Mouse (Mus musculus): ENCODE measurements around the gene Enox2. TPM values are rescaled to one million over a fixed set of nuclear protein-coding genes. Genes with fewer than 3 reads are reported as not detected.
"Not testable (repeated sequence)": the region's sequence is repeated elsewhere in the genome, so short reads cannot be mapped to it uniquely, and the experiment has no call there.

The Enox2 gene
- polyA plus RNA-seq, 1 experiment from 2014 or later, result 5.9 TPM

DNA sequence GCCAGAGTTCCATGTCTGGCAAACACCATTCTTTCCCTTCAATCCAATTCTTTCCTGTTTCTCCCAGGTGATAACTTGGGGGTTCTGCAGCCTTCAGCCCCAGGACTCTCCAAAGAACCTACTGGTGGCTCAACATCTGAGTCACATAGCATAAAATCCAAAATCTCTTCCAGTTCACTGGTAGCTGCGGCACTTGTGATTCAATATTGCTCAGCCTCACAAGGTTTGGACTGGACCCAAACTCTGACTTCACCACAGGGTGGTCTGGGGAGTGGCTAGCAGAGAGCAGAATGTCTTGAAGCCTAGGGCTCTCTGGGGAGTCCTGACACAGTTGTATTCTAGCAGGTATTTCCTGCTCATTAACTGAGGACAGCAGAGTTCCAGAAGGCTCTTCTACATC lies 187.5 kb downstream of the Enox2 start:
- not testable (repeated sequence) for H3K4me2 ChIP-seq (ENCODE audit: low read length); H3K9me3 ChIP-seq (ENCODE audit: control insufficient read depth, low read length); ATAC-seq (ENCODE audit: insufficient number of reproducible peaks, insufficient read depth, low FRiP score, low read depth); H3K36me3 ChIP-seq (ENCODE audit: control insufficient read depth, insufficient read depth, low read length); H3K4me1 ChIP-seq (ENCODE audit: control insufficient read depth in 2 of 2, insufficient read depth in 2 of 2, low read length in 2 of 2); H3K4me3 ChIP-seq (ENCODE audit: control insufficient read depth in 1 of 2, insufficient read depth in 1 of 2, low read depth in 1 of 2, low read length in 2 of 2); H3K9ac ChIP-seq (ENCODE audit: low read length); H3K27me3 ChIP-seq (ENCODE audit: control insufficient read depth, insufficient read depth, low read length); H3K27ac ChIP-seq (replicated peaks in 1 of 2; ENCODE audit: control insufficient read depth in 1 of 2, insufficient read depth in 1 of 2, low read depth in 2 of 2, low read length in 2 of 2)
- 67% methylated on average over 1 of the region's 1 CpGs for WGBS

DNA sequence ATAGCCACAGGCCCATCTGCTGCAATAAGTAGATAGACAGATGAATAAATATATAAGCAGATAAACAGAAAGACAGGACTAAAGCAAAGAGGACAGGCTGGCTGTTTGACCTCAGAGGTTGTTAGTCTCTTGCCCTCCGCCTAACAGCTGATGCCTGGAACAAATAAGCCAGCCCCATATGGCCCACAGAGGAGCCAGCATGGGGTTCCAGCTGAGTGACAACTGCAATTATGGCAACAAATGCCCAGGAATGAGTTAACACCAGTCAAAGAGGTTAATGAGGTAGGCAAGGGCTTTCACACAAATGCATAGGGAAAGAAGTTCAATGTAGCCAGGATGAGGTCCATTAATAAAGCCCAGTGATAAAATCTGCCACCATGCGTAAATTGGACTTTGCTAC lies 191.8 kb downstream of the Enox2 start:
- no peak overlapping the region for H3K9ac ChIP-seq (ENCODE audit: low read length)
- H3K9me3 ChIP-seq (ENCODE audit: control insufficient read depth, low read length), result no peaks in the 10 kb centered on the region
- no peaks in the 10 kb centered on the region for H3K36me3 ChIP-seq (ENCODE audit: control insufficient read depth, insufficient read depth, low read length)
- H3K4me3 ChIP-seq (ENCODE audit: control insufficient read depth in 1 of 2, insufficient read depth in 1 of 2, low read depth in 1 of 2, low read length in 2 of 2), result no peak overlapping the region
- ATAC-seq (ENCODE audit: insufficient number of reproducible peaks, insufficient read depth, low FRiP score, low read depth), result no peak
- H3K4me1 ChIP-seq (ENCODE audit: control insufficient read depth in 2 of 2, insufficient read depth in 2 of 2, low read length in 2 of 2), result no peaks in the 10 kb centered on the region
- no peak overlapping the region for H3K27ac ChIP-seq (replicated peaks in 1 of 2; ENCODE audit: control insufficient read depth in 1 of 2, insufficient read depth in 1 of 2, low read depth in 2 of 2, low read length in 2 of 2)
- no peak overlapping the region for H3K4me2 ChIP-seq (ENCODE audit: low read length)
- no peaks in the 10 kb centered on the region for H3K27me3 ChIP-seq (ENCODE audit: control insufficient read depth, insufficient read depth, low read length)
- WGBS, result 85% methylated on average over 2 of the region's 2 CpGs

DNA sequence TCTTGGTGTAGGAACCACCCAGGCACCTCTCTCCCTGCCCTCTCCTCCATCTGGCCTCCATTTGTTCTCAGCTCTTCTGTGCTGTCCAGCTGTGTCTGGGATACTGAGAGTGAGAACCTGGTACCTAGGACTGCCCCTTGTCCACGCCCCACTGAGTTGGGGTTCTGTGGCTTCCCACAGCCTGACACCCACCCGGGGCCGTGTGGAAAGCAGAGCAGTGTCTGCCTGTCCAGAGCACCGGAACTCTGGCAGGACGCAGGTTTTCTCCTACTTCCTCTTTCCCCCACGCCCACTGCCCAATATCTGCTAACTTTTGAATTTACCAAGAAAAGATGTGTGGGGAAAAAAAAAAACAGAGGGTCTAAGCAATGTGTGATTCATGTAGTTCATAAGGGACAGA lies 213.0 kb downstream of the Enox2 start:
- Histone ChIP-seq H3K4me3 (ENCODE audit: control insufficient read depth in 1 of 2, insufficient read depth in 1 of 2, low read depth in 1 of 2, low read length in 2 of 2) (no peak overlapping the region), H3K4me2 (ENCODE audit: low read length) (no peak overlapping the region), H3K36me3 (ENCODE audit: control insufficient read depth, insufficient read depth, low read length) (no peaks in the 10 kb centered on the region), H3K9ac (ENCODE audit: low read length) (no peak overlapping the region), H3K27ac (replicated peaks in 1 of 2; ENCODE audit: control insufficient read depth in 1 of 2, insufficient read depth in 1 of 2, low read depth in 2 of 2, low read length in 2 of 2) (no peak overlapping the region), H3K27me3 (ENCODE audit: control insufficient read depth, insufficient read depth, low read length) (no peaks in the 10 kb centered on the region), H3K9me3 (ENCODE audit: control insufficient read depth, low read length) (no peaks in the 10 kb centered on the region), H3K4me1 (ENCODE audit: control insufficient read depth in 2 of 2, insufficient read depth in 2 of 2, low read length in 2 of 2) (no peaks in the 10 kb centered on the region; a peak in 1 of 4 replicates)
- ATAC-seq (ENCODE audit: insufficient number of reproducible peaks, insufficient read depth, low FRiP score, low read depth), result no peak
- WGBS, result 70% methylated on average over 6 of the region's 6 CpGs

GRCm38 (mm10) chrX:49073563-49073962 lies 214.5 kb downstream of the Enox2 start:
- Histone ChIP-seq H3K4me2 (ENCODE audit: low read length) (no peak overlapping the region), H3K27me3 (ENCODE audit: control insufficient read depth, insufficient read depth, low read length) (no peaks in the 10 kb centered on the region)

GRCm38 (mm10) chrX:49045118-49045517 lies 242.9 kb downstream of the Enox2 start:
- Histone ChIP-seq H3K4me1 (ENCODE audit: control insufficient read depth in 2 of 2, insufficient read depth in 2 of 2, low read length in 2 of 2) (no peaks in the 10 kb centered on the region), H3K27ac (replicated peaks in 1 of 2; ENCODE audit: control insufficient read depth in 1 of 2, insufficient read depth in 1 of 2, low read depth in 2 of 2, low read length in 2 of 2) (no peak overlapping the region), H3K9ac (ENCODE audit: low read length) (no peak overlapping the region), H3K27me3 (ENCODE audit: control insufficient read depth, insufficient read depth, low read length) (no peaks in the 10 kb centered on the region), H3K4me2 (ENCODE audit: low read length) (no peak overlapping the region), H3K9me3 (ENCODE audit: control insufficient read depth, low read length) (no peaks in the 10 kb centered on the region), H3K4me3 (ENCODE audit: control insufficient read depth in 1 of 2, insufficient read depth in 1 of 2, low read depth in 1 of 2, low read length in 2 of 2) (no peak overlapping the region), H3K36me3 (ENCODE audit: control insufficient read depth, insufficient read depth, low read length) (no peaks in the 10 kb centered on the region)
- no peak for ATAC-seq (ENCODE audit: insufficient number of reproducible peaks, insufficient read depth, low FRiP score, low read depth)

More at GRCm38 (mm10) chrX:49073563-49073962, 214.5 kb downstream of the Enox2 start:
- no peak for ATAC-seq (ENCODE audit: insufficient number of reproducible peaks, insufficient read depth, low FRiP score, low read depth)
- no peak overlapping the region for H3K9ac ChIP-seq (ENCODE audit: low read length)
- no peaks in the 10 kb centered on the region; a peak in 1 of 4 replicates for H3K4me1 ChIP-seq (ENCODE audit: control insufficient read depth in 2 of 2, insufficient read depth in 2 of 2, low read length in 2 of 2)
- H3K9me3 ChIP-seq (ENCODE audit: control insufficient read depth, low read length), result no peaks in the 10 kb centered on the region
- H3K27ac ChIP-seq (replicated peaks in 1 of 2; ENCODE audit: control insufficient read depth in 1 of 2, insufficient read depth in 1 of 2, low read depth in 2 of 2, low read length in 2 of 2), result no peak overlapping the region
- WGBS, result 53% methylated on average over 3 of the region's 3 CpGs
- no peaks in the 10 kb centered on the region for H3K36me3 ChIP-seq (ENCODE audit: control insufficient read depth, insufficient read depth, low read length)
- no peak overlapping the region for H3K4me3 ChIP-seq (ENCODE audit: control insufficient read depth in 1 of 2, insufficient read depth in 1 of 2, low read depth in 1 of 2, low read length in 2 of 2)

GRCm38 (mm10) chrX:49009746-49010145 lies 278.3 kb downstream of the Enox2 start:
- ATAC-seq (ENCODE audit: insufficient number of reproducible peaks, insufficient read depth, low FRiP score, low read depth), result no peak
- H3K9me3 ChIP-seq (ENCODE audit: control insufficient read depth, low read length), result no peaks in the 10 kb centered on the region

GRCm38 (mm10) chrX:49005655-49006054 lies 282.4 kb downstream of the Enox2 start:
- ATAC-seq (ENCODE audit: insufficient number of reproducible peaks, insufficient read depth, low FRiP score, low read depth), result no peak
- Histone ChIP-seq H3K36me3 (ENCODE audit: control insufficient read depth, insufficient read depth, low read length) (no peaks in the 10 kb centered on the region), H3K4me1 (ENCODE audit: control insufficient read depth in 2 of 2, insufficient read depth in 2 of 2, low read length in 2 of 2) (no peaks in the 10 kb centered on the region), H3K9me3 (ENCODE audit: control insufficient read depth, low read length) (no peaks in the 10 kb centered on the region), H3K27ac (replicated peaks in 1 of 2; ENCODE audit: control insufficient read depth in 1 of 2, insufficient read depth in 1 of 2, low read depth in 2 of 2, low read length in 2 of 2) (no peak overlapping the region), H3K4me3 (ENCODE audit: control insufficient read depth in 1 of 2, insufficient read depth in 1 of 2, low read depth in 1 of 2, low read length in 2 of 2) (no peak overlapping the region), H3K9ac (ENCODE audit: low read length) (no peak overlapping the region), H3K4me2 (ENCODE audit: low read length) (no peak overlapping the region), H3K27me3 (ENCODE audit: control insufficient read depth, insufficient read depth, low read length) (no peaks in the 10 kb centered on the region)
- 81% methylated on average over 1 of the region's 1 CpGs for WGBS

More at GRCm38 (mm10) chrX:49009746-49010145, 278.3 kb downstream of the Enox2 start:
- Histone ChIP-seq H3K4me2 (ENCODE audit: low read length) (no peak overlapping the region), H3K4me1 (ENCODE audit: control insufficient read depth in 2 of 2, insufficient read depth in 2 of 2, low read length in 2 of 2) (no peaks in the 10 kb centered on the region), H3K4me3 (ENCODE audit: control insufficient read depth in 1 of 2, insufficient read depth in 1 of 2, low read depth in 1 of 2, low read length in 2 of 2) (no peak overlapping the region), H3K27me3 (ENCODE audit: control insufficient read depth, insufficient read depth, low read length) (no peaks in the 10 kb centered on the region), H3K36me3 (ENCODE audit: control insufficient read depth, insufficient read depth, low read length) (no peaks in the 10 kb centered on the region), H3K9ac (ENCODE audit: low read length) (no peak overlapping the region), H3K27ac (replicated peaks in 1 of 2; ENCODE audit: control insufficient read depth in 1 of 2, insufficient read depth in 1 of 2, low read depth in 2 of 2, low read length in 2 of 2) (no peak overlapping the region)
- 48% methylated on average over 5 of the region's 5 CpGs for WGBS

- H3K9ac ChIP-seq (ENCODE audit: low read length), result no peak overlapping the region
- H3K4me3 ChIP-seq (ENCODE audit: control insufficient read depth in 1 of 2, insufficient read depth in 1 of 2, low read depth in 1 of 2, low read length in 2 of 2), result no peak overlapping the region
- no peak for ATAC-seq (ENCODE audit: insufficient number of reproducible peaks, insufficient read depth, low FRiP score, low read depth)
- H3K9me3 ChIP-seq (ENCODE audit: control insufficient read depth, low read length), result no peaks in the 10 kb centered on the region
- no peaks in the 10 kb centered on the region for H3K27me3 ChIP-seq (ENCODE audit: control insufficient read depth, insufficient read depth, low read length)
- H3K4me2 ChIP-seq (ENCODE audit: low read length), result no peak overlapping the region
- H3K27ac ChIP-seq (replicated peaks in 1 of 2; ENCODE audit: control insufficient read depth in 1 of 2, insufficient read depth in 1 of 2, low read depth in 2 of 2, low read length in 2 of 2), result no peak overlapping the region
- 41% methylated on average over 1 of the region's 1 CpGs for WGBS
- H3K36me3 ChIP-seq (ENCODE audit: control insufficient read depth, insufficient read depth, low read length), result no peaks in the 10 kb centered on the region
- no peaks in the 10 kb centered on the region for H3K4me1 ChIP-seq (ENCODE audit: control insufficient read depth in 2 of 2, insufficient read depth in 2 of 2, low read length in 2 of 2)
These were observed 285.2 kb downstream of the Enox2 start for GRCm38 (mm10) chrX:49002892-49003291.
